Mouse (Mus musculus): ENCODE measurements around the gene Ric8b. TPM values are rescaled to one million over a fixed set of nuclear protein-coding genes. Genes with fewer than 3 reads are reported as not detected.
A peak's percentile ranks its signal among the peaks of the same experiment; 100 is the strongest.

Gene Ric8b
- polyA plus RNA-seq, 1 experiment from 2014 or later = 27.3 TPM

GRCm38 (mm10) chr10:84966542-84966941, 49.1 kb downstream of the Ric8b start:
- peaks cover 36% of the 10 kb centered on the region for H3K4me1 ChIP-seq (ENCODE audit: control insufficient read depth, insufficient read depth, low read length)
- no peak overlapping the region; the same call in 1 of the 2 replicates for H3K27ac ChIP-seq (ENCODE audit: low read depth, low read length)
- no peak for DNase-seq (ENCODE audit: low spot score, missing footprints)
- H3K9ac ChIP-seq (ENCODE audit: low read length) = no peak overlapping the region
- no peaks in the 10 kb centered on the region for H3K36me3 ChIP-seq (ENCODE audit: control insufficient read depth, insufficient read depth, low read length)
- H3K4me3 ChIP-seq (ENCODE audit: low read depth, low read length) = no peak overlapping the region
- H3K4me2 ChIP-seq = no peak overlapping the region
- no peaks in the 10 kb centered on the region for H3K9me3 ChIP-seq (ENCODE audit: control insufficient read depth, low read length)
- 0 out of 2 replicates have a peak, but pooled peaks have one; percentile 48 for ATAC-seq (ENCODE audit: low FRiP score)
- WGBS = 74% methylated on average over 2 of the region's 2 CpGs
- H3K27me3 ChIP-seq (ENCODE audit: control insufficient read depth, insufficient read depth, low read length) = no peaks in the 10 kb centered on the region

- Histone ChIP-seq H3K36me3 (ENCODE audit: control insufficient read depth, insufficient read depth, low read length) (no peaks in the 10 kb centered on the region; the same call in 1 of the 2 replicates), H3K4me2 (no peak overlapping the region), H3K27ac (ENCODE audit: low read depth, low read length) (peak overlapping the region; percentile 9; the same call in 1 of the 2 replicates), H3K9ac (ENCODE audit: low read length) (no peak overlapping the region), H3K9me3 (ENCODE audit: control insufficient read depth, low read length) (no peaks in the 10 kb centered on the region), H3K4me1 (ENCODE audit: control insufficient read depth, insufficient read depth, low read length) (peaks cover 36% of the 10 kb centered on the region), H3K27me3 (ENCODE audit: control insufficient read depth, insufficient read depth, low read length) (no peaks in the 10 kb centered on the region), H3K4me3 (ENCODE audit: low read depth, low read length) (no peak overlapping the region)
- DNase-seq (ENCODE audit: low spot score, missing footprints) (peak; percentile 74), ATAC-seq (ENCODE audit: low FRiP score) (no peak)
- 60% methylated on average over 6 of the region's 6 CpGs for WGBS
Observed at GRCm38 (mm10) chr10:84967645-84968044, 50.2 kb downstream of the Ric8b start.

GRCm38 (mm10) chr10:84968852-84969704, 51.7 kb downstream of the Ric8b start:
- H3K4me1 ChIP-seq (ENCODE audit: control insufficient read depth, insufficient read depth, low read length) = peaks cover 34% of the 10 kb centered on the region
- H3K9ac ChIP-seq (ENCODE audit: low read length) = no peak overlapping the region
- 23% methylated on average over 12 of the region's 12 CpGs for WGBS
- no peak overlapping the region for H3K4me3 ChIP-seq (ENCODE audit: low read depth, low read length)
- peak overlapping the region; percentile 27 for H3K27ac ChIP-seq (ENCODE audit: low read depth, low read length)
- H3K9me3 ChIP-seq (ENCODE audit: control insufficient read depth, low read length) = no peaks in the 10 kb centered on the region
- ATAC-seq (ENCODE audit: low FRiP score) = peak; percentile 71
- no peaks in the 10 kb centered on the region for H3K27me3 ChIP-seq (ENCODE audit: control insufficient read depth, insufficient read depth, low read length)
- peak; percentile 85 for DNase-seq (ENCODE audit: low spot score, missing footprints)
- no peaks in the 10 kb centered on the region; the same call in 1 of the 2 replicates for H3K36me3 ChIP-seq (ENCODE audit: control insufficient read depth, insufficient read depth, low read length)
- H3K4me2 ChIP-seq = no peak overlapping the region

GRCm38 (mm10) chr10:84975264-84975663, 57.8 kb downstream of the Ric8b start:
- H3K4me1 ChIP-seq (ENCODE audit: control insufficient read depth, insufficient read depth, low read length) = no peaks in the 10 kb centered on the region
- peaks cover 6% of the 10 kb centered on the region for H3K36me3 ChIP-seq (ENCODE audit: control insufficient read depth, insufficient read depth, low read length)
- 94% methylated on average over 4 of the region's 4 CpGs for WGBS
- ATAC-seq (ENCODE audit: low FRiP score) = no peak
- H3K9ac ChIP-seq (ENCODE audit: low read length) = no peak overlapping the region
- H3K27me3 ChIP-seq (ENCODE audit: control insufficient read depth, insufficient read depth, low read length) = no peaks in the 10 kb centered on the region
- no peak overlapping the region for H3K4me3 ChIP-seq (ENCODE audit: low read depth, low read length)
- no peaks in the 10 kb centered on the region for H3K9me3 ChIP-seq (ENCODE audit: control insufficient read depth, low read length)
- no peak for DNase-seq (ENCODE audit: low spot score, missing footprints)
- H3K27ac ChIP-seq (ENCODE audit: low read depth, low read length) = no peak overlapping the region
- no peak overlapping the region for H3K4me2 ChIP-seq

GRCm38 (mm10) chr10:84976588-84977351, 59.4 kb downstream of the Ric8b start:
- WGBS = 91% methylated on average over 8 of the region's 8 CpGs
- Histone ChIP-seq H3K9ac (ENCODE audit: low read length) (no peak overlapping the region), H3K4me3 (ENCODE audit: low read depth, low read length) (no peak overlapping the region), H3K4me1 (ENCODE audit: control insufficient read depth, insufficient read depth, low read length) (no peaks in the 10 kb centered on the region), H3K27me3 (ENCODE audit: control insufficient read depth, insufficient read depth, low read length) (no peaks in the 10 kb centered on the region), H3K27ac (ENCODE audit: low read depth, low read length) (no peak overlapping the region), H3K9me3 (ENCODE audit: control insufficient read depth, low read length) (no peaks in the 10 kb centered on the region), H3K4me2 (no peak overlapping the region), H3K36me3 (ENCODE audit: control insufficient read depth, insufficient read depth, low read length) (peaks cover 8% of the 10 kb centered on the region)
- ATAC-seq (ENCODE audit: low FRiP score) = no peak
- no peak for DNase-seq (ENCODE audit: low spot score, missing footprints)

- H3K36me3 ChIP-seq (ENCODE audit: control insufficient read depth, insufficient read depth, low read length) = peaks cover 11% of the 10 kb centered on the region
- 93% methylated on average over 5 of the region's 5 CpGs for WGBS
- H3K9me3 ChIP-seq (ENCODE audit: control insufficient read depth, low read length) = no peaks in the 10 kb centered on the region
- H3K27me3 ChIP-seq (ENCODE audit: control insufficient read depth, insufficient read depth, low read length) = no peaks in the 10 kb centered on the region
- H3K27ac ChIP-seq (ENCODE audit: low read depth, low read length) = no peak overlapping the region
- peak; percentile 65 for DNase-seq (ENCODE audit: low spot score, missing footprints)
- H3K4me2 ChIP-seq = no peak overlapping the region
- no peak overlapping the region for H3K4me3 ChIP-seq (ENCODE audit: low read depth, low read length)
- no peak overlapping the region for H3K9ac ChIP-seq (ENCODE audit: low read length)
- no peaks in the 10 kb centered on the region for H3K4me1 ChIP-seq (ENCODE audit: control insufficient read depth, insufficient read depth, low read length)
- no peak for ATAC-seq (ENCODE audit: low FRiP score)
Observed at GRCm38 (mm10) chr10:84980291-84980690, 62.9 kb downstream of the Ric8b start.

GRCm38 (mm10) chr10:84981441-84981840, 64.0 kb downstream of the Ric8b start:
- H3K9ac ChIP-seq (ENCODE audit: low read length) = no peak overlapping the region
- peaks cover 11% of the 10 kb centered on the region for H3K36me3 ChIP-seq (ENCODE audit: control insufficient read depth, insufficient read depth, low read length)
- no peaks in the 10 kb centered on the region for H3K27me3 ChIP-seq (ENCODE audit: control insufficient read depth, insufficient read depth, low read length)
- H3K27ac ChIP-seq (ENCODE audit: low read depth, low read length) = no peak overlapping the region
- WGBS = 87% methylated on average over 2 of the region's 2 CpGs
- ATAC-seq (ENCODE audit: low FRiP score) = no peak
- no peaks in the 10 kb centered on the region for H3K4me1 ChIP-seq (ENCODE audit: control insufficient read depth, insufficient read depth, low read length)
- no peaks in the 10 kb centered on the region for H3K9me3 ChIP-seq (ENCODE audit: control insufficient read depth, low read length)
- H3K4me2 ChIP-seq = no peak overlapping the region
- DNase-seq (ENCODE audit: low spot score, missing footprints) = peak; percentile 74
- no peak overlapping the region for H3K4me3 ChIP-seq (ENCODE audit: low read depth, low read length)

- no peak for DNase-seq (ENCODE audit: low spot score, missing footprints)
- WGBS = 93% methylated on average over 6 of the region's 7 CpGs
- Histone ChIP-seq H3K9me3 (ENCODE audit: control insufficient read depth, low read length) (no peaks in the 10 kb centered on the region), H3K27ac (ENCODE audit: low read depth, low read length) (no peak overlapping the region), H3K27me3 (ENCODE audit: control insufficient read depth, insufficient read depth, low read length) (no peaks in the 10 kb centered on the region), H3K4me2 (no peak overlapping the region), H3K4me1 (ENCODE audit: control insufficient read depth, insufficient read depth, low read length) (no peaks in the 10 kb centered on the region), H3K36me3 (ENCODE audit: control insufficient read depth, insufficient read depth, low read length) (peaks cover 11% of the 10 kb centered on the region), H3K4me3 (ENCODE audit: low read depth, low read length) (no peak overlapping the region), H3K9ac (ENCODE audit: low read length) (no peak overlapping the region)
- ATAC-seq (ENCODE audit: low FRiP score) = no peak
Observed at GRCm38 (mm10) chr10:84982675-84983074, 65.3 kb downstream of the Ric8b start.

- Histone ChIP-seq H3K27me3 (ENCODE audit: control insufficient read depth, insufficient read depth, low read length) (no peaks in the 10 kb centered on the region), H3K9me3 (ENCODE audit: control insufficient read depth, low read length) (no peaks in the 10 kb centered on the region), H3K9ac (ENCODE audit: low read length) (no peak overlapping the region), H3K4me3 (ENCODE audit: low read depth, low read length) (no peak overlapping the region), H3K36me3 (ENCODE audit: control insufficient read depth, insufficient read depth, low read length) (peaks cover 9% of the 10 kb centered on the region), H3K4me2 (no peak overlapping the region), H3K4me1 (ENCODE audit: control insufficient read depth, insufficient read depth, low read length) (no peaks in the 10 kb centered on the region), H3K27ac (ENCODE audit: low read depth, low read length) (no peak overlapping the region)
- no peak for ATAC-seq (ENCODE audit: low FRiP score)
- peak; percentile 82 for DNase-seq (ENCODE audit: low spot score, missing footprints)
- WGBS = 83% methylated on average over 9 of the region's 9 CpGs
Observed at GRCm38 (mm10) chr10:84985956-84986355, 68.5 kb downstream of the Ric8b start.
